Mouse (Mus musculus): ENCODE results near the gene Pip4k2c. TPM values are rescaled to one million over a fixed set of nuclear protein-coding genes. Genes with fewer than 3 reads are reported as not detected.
"Not testable (repeated sequence)": the region's sequence is repeated elsewhere in the genome, so short reads cannot be mapped to it uniquely, and the experiment has no call there.

Pip4k2c gene
- polyA plus RNA-seq, 1 experiment from 2014 or later, result 18.4 TPM

DNA sequence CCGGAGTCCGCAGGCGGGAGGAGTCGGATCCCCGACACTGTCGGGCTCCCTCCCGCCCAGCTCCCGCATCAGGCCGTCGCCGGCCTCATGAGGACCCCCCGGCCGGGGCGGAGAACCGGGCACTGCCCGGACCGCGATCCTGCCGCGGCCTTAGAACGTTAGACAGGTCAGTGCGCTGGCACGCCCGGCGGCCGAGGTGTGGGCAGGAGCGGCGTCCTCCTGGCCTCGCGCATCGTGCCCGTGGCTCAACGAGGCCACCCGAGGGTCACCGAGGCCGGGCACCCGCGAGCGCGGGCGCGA, 46.1 kb downstream of the Pip4k2c start:
- under 1% methylated on average over 39 of the region's 42 CpGs for WGBS
- peak; percentile 57 for ATAC-seq

DNA sequence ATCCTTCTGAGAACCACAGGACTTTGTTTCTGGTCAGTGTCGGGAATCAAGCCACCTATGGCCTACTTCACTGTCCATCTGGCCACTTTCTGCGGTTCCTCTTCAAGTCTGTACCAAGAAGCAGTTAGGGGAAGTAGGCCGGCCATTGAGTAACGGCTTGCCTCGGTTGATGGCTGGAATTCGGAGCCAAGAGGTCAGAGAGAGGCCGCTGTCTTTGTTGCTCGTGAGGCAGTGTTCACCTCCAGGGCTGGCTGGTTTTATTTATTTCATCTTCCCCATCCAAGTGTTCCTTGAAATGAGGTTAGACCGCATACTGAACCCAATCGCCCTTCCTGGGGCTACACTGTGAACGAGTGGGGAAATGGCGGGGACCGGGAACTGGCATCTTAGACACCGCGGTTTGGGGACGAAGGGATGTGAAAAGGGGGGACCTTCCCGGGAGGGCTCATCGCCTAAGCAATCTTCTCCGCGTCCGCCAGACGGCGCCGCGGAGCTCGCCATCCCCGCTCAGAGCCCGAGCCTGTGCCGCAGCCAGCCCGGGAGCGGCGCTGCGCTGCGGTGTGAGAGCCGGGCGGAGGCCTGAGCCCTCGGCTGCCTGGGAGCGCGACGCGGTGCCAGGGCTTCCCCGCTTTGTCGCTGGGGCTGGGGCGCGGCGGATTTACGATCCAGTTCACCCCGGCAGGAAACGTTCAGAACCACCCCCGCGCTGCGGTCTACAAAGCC, 46.6 kb downstream of the Pip4k2c start, which contains the start of gene B4galnt1:
Gene B4galnt1 (plus strand): TSS at position 595 of the 723 bp plus-strand sequence.
- Histone ChIP-seq H3K9me3 (replicated peaks; ENCODE audit: control insufficient read depth, low read length, poor library complexity, severe bottlenecking) (no peaks in the 10 kb centered on the region), H3K9ac (ENCODE audit: low read depth, low read length) (peak within 1 kb of the TSS; percentile 94), H3K4me2 (ENCODE audit: low read length) (peak within 1 kb of the TSS; percentile 75), H3K27me3 (ENCODE audit: control insufficient read depth, insufficient read depth, low read depth, low read length) (peaks cover 8% of the 10 kb centered on the region; the same call in 1 of the 2 replicates), H3K36me3 (ENCODE audit: control insufficient read depth, insufficient read depth, low read length) (no peaks in the 10 kb centered on the region), H3K4me1 (ENCODE audit: control insufficient read depth, insufficient read depth, low read length) (peaks cover 13% of the 10 kb centered on the region), H3K4me3 (ENCODE audit: low read depth, low read length) (peak within 1 kb of the TSS; percentile 89), H3K27ac (ENCODE audit: low read length) (peak within 1 kb of the TSS; percentile 95)
- WGBS, result 2% methylated on average over 48 of the region's 52 CpGs
- ATAC-seq, result peak; percentile 90

More for the DNA sequence above, 46.1 kb downstream of the Pip4k2c start:
- peak overlapping the region; percentile 89 for H3K4me3 ChIP-seq (ENCODE audit: low read depth, low read length)
- H3K27ac ChIP-seq (ENCODE audit: low read length), result peak overlapping the region; percentile 95
- H3K9ac ChIP-seq (ENCODE audit: low read depth, low read length), result peak overlapping the region; percentile 94
- H3K4me1 ChIP-seq (ENCODE audit: control insufficient read depth, insufficient read depth, low read length), result peaks cover 16% of the 10 kb centered on the region
- H3K27me3 ChIP-seq (ENCODE audit: control insufficient read depth, insufficient read depth, low read depth, low read length), result peaks cover 8% of the 10 kb centered on the region; the same call in 1 of the 2 replicates
- H3K4me2 ChIP-seq (ENCODE audit: low read length), result peak overlapping the region; percentile 75
- no peaks in the 10 kb centered on the region for H3K9me3 ChIP-seq (replicated peaks; ENCODE audit: control insufficient read depth, low read length, poor library complexity, severe bottlenecking)
- H3K36me3 ChIP-seq (ENCODE audit: control insufficient read depth, insufficient read depth, low read length), result no peaks in the 10 kb centered on the region

DNA sequence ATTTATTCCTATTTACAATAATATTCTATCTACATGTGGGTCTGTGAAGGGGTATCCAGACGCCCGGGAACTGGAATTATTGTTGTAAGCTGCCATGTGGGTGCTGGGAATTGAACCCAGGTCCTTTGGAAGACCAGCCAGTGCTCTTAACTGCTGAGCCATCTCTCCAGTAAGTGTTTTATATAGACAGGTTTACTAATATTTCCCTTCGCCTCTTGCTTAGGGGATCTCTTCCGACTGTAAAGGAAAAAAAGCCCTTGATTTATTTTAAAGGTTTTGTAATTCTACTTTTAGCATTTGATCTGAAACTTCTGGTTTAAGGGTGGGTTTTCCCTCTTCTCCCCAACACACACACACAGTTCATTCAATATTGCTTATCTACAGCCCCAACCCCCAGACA, 47.2 kb downstream of the Pip4k2c start:
- no peak for ATAC-seq
- H3K9ac ChIP-seq (ENCODE audit: low read depth, low read length), result no peak overlapping the region
- H3K4me3 ChIP-seq (ENCODE audit: low read depth, low read length), result no peak overlapping the region; the same call in 1 of the 2 replicates
- no peaks in the 10 kb centered on the region for H3K9me3 ChIP-seq (replicated peaks; ENCODE audit: control insufficient read depth, low read length, poor library complexity, severe bottlenecking)
- H3K27me3 ChIP-seq (ENCODE audit: control insufficient read depth, insufficient read depth, low read depth, low read length), result peaks cover 2% of the 10 kb centered on the region; the same call in 1 of the 2 replicates
- H3K36me3 ChIP-seq (ENCODE audit: control insufficient read depth, insufficient read depth, low read length), result no peaks in the 10 kb centered on the region
- peak overlapping the region; percentile 95 for H3K27ac ChIP-seq (ENCODE audit: low read length)
- peak overlapping the region; percentile 75 for H3K4me2 ChIP-seq (ENCODE audit: low read length)
- WGBS, result 95% methylated on average over 4 of the region's 4 CpGs
- peaks cover 11% of the 10 kb centered on the region for H3K4me1 ChIP-seq (ENCODE audit: control insufficient read depth, insufficient read depth, low read length)

DNA sequence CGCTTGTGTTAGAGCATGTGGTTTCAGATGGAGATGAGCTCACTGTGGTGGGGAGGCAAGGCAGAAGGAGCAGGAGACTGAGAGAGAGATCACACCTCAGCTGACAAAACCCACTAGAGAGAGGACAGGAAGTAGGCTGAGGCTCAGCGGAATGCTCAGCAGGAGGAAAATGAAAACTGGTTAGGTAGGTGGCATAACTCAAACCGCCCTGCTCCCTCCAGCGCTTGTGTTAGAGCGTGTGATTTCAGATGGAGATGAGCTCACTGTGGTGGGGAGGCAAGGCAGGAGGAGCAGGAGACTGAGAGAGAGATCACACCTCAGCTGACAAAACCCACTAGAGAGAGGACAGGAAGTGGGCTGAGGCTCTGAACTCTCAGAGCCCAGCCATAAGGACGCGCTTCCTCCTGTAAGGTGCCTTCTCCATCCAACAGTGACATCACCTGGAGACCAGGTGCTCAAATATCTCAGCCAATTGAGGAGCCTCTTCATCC, 48.6 kb downstream of the Pip4k2c start:
- not testable (repeated sequence) for H3K27me3 ChIP-seq (ENCODE audit: control insufficient read depth, insufficient read depth, low read depth, low read length); H3K36me3 ChIP-seq (ENCODE audit: control insufficient read depth, insufficient read depth, low read length); H3K9ac ChIP-seq (ENCODE audit: low read depth, low read length); ATAC-seq; H3K4me2 ChIP-seq (ENCODE audit: low read length); H3K9me3 ChIP-seq (replicated peaks; ENCODE audit: control insufficient read depth, low read length, poor library complexity, severe bottlenecking); H3K4me3 ChIP-seq (ENCODE audit: low read depth, low read length); H3K27ac ChIP-seq (ENCODE audit: low read length)
- WGBS, result 67% methylated on average over 7 of the region's 7 CpGs
- peaks cover 10% of the 10 kb centered on the region for H3K4me1 ChIP-seq (ENCODE audit: control insufficient read depth, insufficient read depth, low read length)

DNA sequence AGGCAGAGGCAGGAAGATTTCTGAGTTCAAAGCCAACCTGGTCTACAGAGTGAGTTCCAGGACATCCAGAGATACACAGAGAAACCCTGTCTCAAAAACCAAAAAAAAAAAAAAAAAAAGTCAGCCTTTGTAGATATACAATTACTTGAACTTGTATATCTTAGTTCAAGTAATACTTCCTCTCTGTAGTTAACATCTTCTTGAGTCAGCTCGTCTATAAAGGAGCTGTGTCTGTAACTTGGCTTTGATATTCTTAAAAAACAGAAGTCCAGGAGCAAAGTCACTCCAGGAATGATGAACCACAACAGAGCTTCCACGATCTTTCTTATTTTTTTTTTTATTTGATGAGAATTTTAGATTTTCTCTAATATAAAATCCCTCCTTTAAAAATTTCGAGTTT, 50.7 kb downstream of the Pip4k2c start:
- Histone ChIP-seq H3K9me3 (replicated peaks; ENCODE audit: control insufficient read depth, low read length, poor library complexity, severe bottlenecking) (no peaks in the 10 kb centered on the region), H3K4me1 (ENCODE audit: control insufficient read depth, insufficient read depth, low read length) (no peaks in the 10 kb centered on the region; the same call in 1 of the 2 replicates), H3K27me3 (ENCODE audit: control insufficient read depth, insufficient read depth, low read depth, low read length) (no peaks in the 10 kb centered on the region), H3K4me3 (ENCODE audit: low read depth, low read length) (no peak overlapping the region), H3K9ac (ENCODE audit: low read depth, low read length) (no peak overlapping the region), H3K4me2 (ENCODE audit: low read length) (no peak overlapping the region), H3K27ac (ENCODE audit: low read length) (no peak overlapping the region), H3K36me3 (ENCODE audit: control insufficient read depth, insufficient read depth, low read length) (no peaks in the 10 kb centered on the region)
- no peak for ATAC-seq
- 76% methylated on average over 3 of the region's 3 CpGs for WGBS

DNA sequence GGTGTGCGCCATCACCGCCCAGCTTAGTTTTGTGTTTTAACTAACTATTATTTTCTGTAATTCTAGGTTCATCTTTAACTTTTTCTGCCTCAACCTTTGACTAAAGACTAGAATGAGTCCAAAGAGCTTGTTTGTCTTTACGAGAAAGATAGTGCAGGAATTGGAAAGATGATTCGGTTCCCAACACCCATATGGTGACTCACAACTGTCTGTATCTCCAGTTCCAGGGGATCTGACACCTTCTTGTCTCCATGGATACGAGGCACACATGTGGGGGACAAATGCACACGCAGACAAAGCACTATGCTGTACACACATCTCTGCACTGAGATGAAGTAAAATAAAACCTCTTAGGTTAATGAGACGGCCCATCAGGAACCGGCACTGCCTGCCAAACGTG, 51.3 kb downstream of the Pip4k2c start:
- 82% methylated on average over 9 of the region's 9 CpGs for WGBS
- no peaks in the 10 kb centered on the region for H3K27me3 ChIP-seq (ENCODE audit: control insufficient read depth, insufficient read depth, low read depth, low read length)
- ATAC-seq, result no peak

DNA sequence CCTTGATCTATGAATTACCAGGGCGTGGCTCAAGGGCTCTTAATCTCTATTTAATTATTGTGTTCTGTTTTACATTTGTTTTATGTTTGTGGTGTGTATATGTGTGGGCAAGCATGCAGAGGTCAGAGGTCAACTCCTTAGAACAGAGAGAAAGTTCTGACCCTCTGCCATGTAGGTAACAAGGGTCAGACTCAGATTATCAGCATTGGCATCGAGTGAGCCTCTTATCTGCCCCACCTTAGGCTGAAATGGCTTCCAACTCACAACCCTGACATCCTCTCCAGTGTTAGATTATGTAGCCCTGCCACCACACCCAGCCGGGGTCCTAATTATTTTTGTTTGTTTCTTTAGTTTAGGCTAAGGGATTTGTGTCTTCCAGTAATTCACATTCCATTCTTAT, 52.9 kb downstream of the Pip4k2c start:
- no peak for ATAC-seq
- no peak overlapping the region for H3K4me2 ChIP-seq (ENCODE audit: low read length)
- no peak overlapping the region for H3K9ac ChIP-seq (ENCODE audit: low read depth, low read length)
- H3K4me1 ChIP-seq (ENCODE audit: control insufficient read depth, insufficient read depth, low read length), result no peaks in the 10 kb centered on the region
- H3K27ac ChIP-seq (ENCODE audit: low read length), result no peak overlapping the region
- H3K9me3 ChIP-seq (replicated peaks; ENCODE audit: control insufficient read depth, low read length, poor library complexity, severe bottlenecking), result no peaks in the 10 kb centered on the region
- H3K4me3 ChIP-seq (ENCODE audit: low read depth, low read length), result no peak overlapping the region
- 70% methylated on average over 3 of the region's 3 CpGs for WGBS
- no peaks in the 10 kb centered on the region for H3K36me3 ChIP-seq (ENCODE audit: control insufficient read depth, insufficient read depth, low read length)
- H3K27me3 ChIP-seq (ENCODE audit: control insufficient read depth, insufficient read depth, low read depth, low read length), result no peaks in the 10 kb centered on the region

More for the DNA sequence above, 51.3 kb downstream of the Pip4k2c start:
- Histone ChIP-seq H3K4me1 (ENCODE audit: control insufficient read depth, insufficient read depth, low read length) (no peaks in the 10 kb centered on the region; the same call in 1 of the 2 replicates), H3K36me3 (ENCODE audit: control insufficient read depth, insufficient read depth, low read length) (no peaks in the 10 kb centered on the region), H3K9ac (ENCODE audit: low read depth, low read length) (no peak overlapping the region), H3K4me3 (ENCODE audit: low read depth, low read length) (no peak overlapping the region), H3K4me2 (ENCODE audit: low read length) (no peak overlapping the region), H3K27ac (ENCODE audit: low read length) (no peak overlapping the region), H3K9me3 (replicated peaks; ENCODE audit: control insufficient read depth, low read length, poor library complexity, severe bottlenecking) (no peaks in the 10 kb centered on the region)

DNA sequence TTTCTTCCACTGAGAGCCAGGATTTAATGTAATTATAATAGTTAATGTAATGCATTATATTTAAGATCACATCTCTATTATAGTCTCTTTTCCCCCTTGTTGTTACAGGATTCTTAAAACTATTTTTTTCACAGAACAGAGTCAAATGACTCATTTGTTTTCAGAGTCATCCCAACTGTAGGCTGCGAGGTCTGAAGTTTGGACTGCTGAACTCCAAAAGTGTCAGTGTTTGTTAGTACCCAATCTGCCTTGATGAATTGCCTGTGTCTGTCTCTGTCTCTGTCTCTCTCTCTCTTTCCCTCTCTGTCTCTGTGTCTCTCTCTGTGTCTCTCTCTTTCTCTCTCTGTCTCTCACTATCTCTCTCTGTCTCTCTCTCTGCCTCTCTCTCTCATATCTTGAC, 54.9 kb downstream of the Pip4k2c start:
- H3K36me3 ChIP-seq (ENCODE audit: control insufficient read depth, insufficient read depth, low read length), result no peaks in the 10 kb centered on the region
- H3K27me3 ChIP-seq (ENCODE audit: control insufficient read depth, insufficient read depth, low read depth, low read length), result no peaks in the 10 kb centered on the region
- H3K4me2 ChIP-seq (ENCODE audit: low read length), result no peak overlapping the region
- no peaks in the 10 kb centered on the region for H3K4me1 ChIP-seq (ENCODE audit: control insufficient read depth, insufficient read depth, low read length)
- ATAC-seq, result no peak
- H3K9ac ChIP-seq (ENCODE audit: low read depth, low read length), result no peak overlapping the region
- no peak overlapping the region for H3K4me3 ChIP-seq (ENCODE audit: low read depth, low read length)
- 86% methylated on average over 1 of the region's 1 CpGs for WGBS
- no peaks in the 10 kb centered on the region for H3K9me3 ChIP-seq (replicated peaks; ENCODE audit: control insufficient read depth, low read length, poor library complexity, severe bottlenecking)
- no peak overlapping the region for H3K27ac ChIP-seq (ENCODE audit: low read length)

DNA sequence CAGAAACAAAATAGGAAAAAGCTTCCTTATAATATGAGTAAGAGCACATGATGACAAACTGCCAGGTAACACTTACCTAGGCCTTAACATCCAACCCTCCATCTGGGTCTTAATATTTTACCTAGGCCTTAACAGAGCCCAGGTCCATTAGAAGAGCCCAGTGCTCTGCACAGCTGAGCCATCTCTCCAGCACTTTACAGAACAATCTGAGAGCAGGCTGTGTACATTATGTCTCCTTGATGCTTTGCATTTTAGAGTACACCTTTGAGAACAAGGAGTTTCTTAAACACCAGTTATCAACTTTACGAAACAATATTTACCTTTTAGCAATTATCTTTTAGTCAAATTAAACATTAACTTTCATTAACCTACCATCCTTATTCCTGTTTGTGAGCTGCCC, 55.3 kb downstream of the Pip4k2c start:
- Histone ChIP-seq H3K4me1 (ENCODE audit: control insufficient read depth, insufficient read depth, low read length) (no peaks in the 10 kb centered on the region), H3K9me3 (replicated peaks; ENCODE audit: control insufficient read depth, low read length, poor library complexity, severe bottlenecking) (no peaks in the 10 kb centered on the region), H3K36me3 (ENCODE audit: control insufficient read depth, insufficient read depth, low read length) (no peaks in the 10 kb centered on the region), H3K4me2 (ENCODE audit: low read length) (no peak overlapping the region), H3K27ac (ENCODE audit: low read length) (no peak overlapping the region), H3K27me3 (ENCODE audit: control insufficient read depth, insufficient read depth, low read depth, low read length) (no peaks in the 10 kb centered on the region), H3K9ac (ENCODE audit: low read depth, low read length) (no peak overlapping the region), H3K4me3 (ENCODE audit: low read depth, low read length) (no peak overlapping the region)
- no peak for ATAC-seq
- 100% methylated on average over 1 of the region's 1 CpGs for WGBS

Measured in midbrain, embryonic 16.5 days (tissue).